Mouse (Mus musculus): Measurements from ENCODE around the gene Zfp933. TPM values are rescaled to one million over a fixed set of nuclear protein-coding genes. Genes with fewer than 3 reads are reported as not detected.

Gene Zfp933
- 8.4 TPM for polyA plus RNA-seq (2014; fragmentation: Illumina TruSeq; extraction: RNeasy Lipid Tissue Mini Kit (QIAGEN cat#74804); ENCODE audit: low read depth, low replicate concordance)

DNA sequence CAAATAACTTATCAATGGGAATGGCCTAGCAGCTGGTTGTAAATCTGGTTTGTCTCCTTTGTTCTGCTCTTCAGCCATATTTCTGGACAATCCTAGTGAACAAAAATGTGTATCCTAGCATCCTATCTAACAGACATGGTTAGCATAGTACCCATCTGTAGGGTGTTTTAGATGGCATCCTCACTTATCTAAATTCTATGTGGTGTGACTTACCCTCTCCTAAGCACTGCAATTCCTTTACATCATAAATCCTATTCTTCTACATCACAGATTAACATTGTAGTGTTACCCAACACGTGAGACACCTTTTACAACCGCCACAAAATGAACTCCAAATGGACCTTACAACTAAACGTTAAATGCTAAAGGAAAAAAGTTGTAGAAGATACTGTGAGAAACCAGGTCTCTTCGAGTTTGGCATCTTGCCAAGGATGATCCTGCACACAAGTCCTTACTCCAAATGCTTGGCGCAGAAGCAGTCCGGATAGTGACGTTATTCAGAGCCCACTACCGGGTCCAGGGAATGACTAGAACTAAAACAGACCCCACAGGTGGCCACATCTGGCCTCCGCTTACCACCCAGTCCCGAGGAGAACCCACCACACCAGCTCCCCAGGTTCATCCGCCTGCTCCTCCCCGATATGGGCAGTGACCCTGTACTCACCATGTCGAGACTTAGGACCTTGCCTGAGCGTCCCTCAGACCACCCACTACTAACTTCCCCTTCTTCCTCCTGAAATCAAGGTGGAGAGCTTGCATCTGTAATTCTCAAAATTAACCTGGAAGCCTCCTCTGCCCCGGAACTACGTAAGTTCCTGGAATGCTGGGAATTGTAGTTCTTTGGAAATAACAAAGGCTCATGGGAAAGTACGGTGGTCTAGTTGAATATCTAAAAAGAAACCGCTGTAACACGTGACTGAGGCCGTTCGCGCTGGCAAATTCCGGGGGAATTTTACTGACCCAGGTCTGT is at the start of gene Zfp933:
TSS of gene Zfp933 (minus strand) at position 753 of the 970 bp plus-strand sequence.

GRCm38 (mm10) chr4:147868450-147869031 is 20.4 kb upstream of the Zfp933 start, which contains the start of the genes Miip and Fv1:
TSS of gene Miip (minus strand) at chr4:147868816.
TSS of gene Fv1 (plus strand) at chr4:147868979.

DNA sequence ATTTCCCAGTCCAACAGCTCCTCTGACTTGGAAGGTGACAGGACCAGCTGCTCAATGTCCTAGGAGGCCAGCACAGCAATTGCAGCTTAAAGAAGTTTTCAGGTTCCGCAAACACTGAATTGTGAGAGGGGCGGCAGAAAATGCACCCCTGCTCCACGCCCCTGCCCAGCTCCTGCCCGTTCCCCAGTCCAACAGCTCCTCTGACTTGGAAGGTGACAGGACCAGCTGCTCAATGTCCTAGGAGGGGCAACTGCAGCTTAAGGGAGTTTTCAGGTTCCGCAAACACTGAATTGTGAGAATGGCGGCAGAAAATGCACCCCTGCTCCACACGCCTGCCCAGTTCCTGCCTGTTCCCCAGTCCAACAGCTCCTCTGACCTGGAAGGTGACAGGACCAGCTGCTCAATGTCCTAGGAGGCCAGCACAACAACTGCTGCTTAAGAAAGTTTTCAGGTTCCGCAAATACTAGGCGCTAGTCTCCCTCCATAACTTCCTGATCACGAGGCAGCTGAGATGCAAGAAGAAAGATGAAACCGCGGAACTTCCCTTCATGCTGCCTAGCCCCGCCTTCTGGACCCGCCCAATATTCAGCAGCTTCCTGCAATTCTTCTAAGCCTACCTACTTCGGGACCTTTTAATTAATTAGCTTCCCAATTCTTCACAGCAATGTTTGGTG is 38.7 kb downstream of the Zfp933 start, which contains the start of gene Zfp984:
TSS of gene Zfp984 (minus strand) at position 497 of the 674 bp plus-strand sequence.

Other genes with a start within 250 kb of the Zfp933 start
- gene Zfp979, start 205.9 kb downstream of the Zfp933 start, polyA plus RNA-seq (2014; fragmentation: Illumina TruSeq; extraction: RNeasy Lipid Tissue Mini Kit (QIAGEN cat#74804); ENCODE audit: low read depth, low replicate concordance), result 5.0 TPM
- gene Zfp534, start 145.8 kb downstream of the Zfp933 start, polyA plus RNA-seq (2014; fragmentation: Illumina TruSeq; extraction: RNeasy Lipid Tissue Mini Kit (QIAGEN cat#74804); ENCODE audit: low read depth, low replicate concordance), result not detected
- gene Zfp984, start 38.6 kb downstream of the Zfp933 start, polyA plus RNA-seq (2014; fragmentation: Illumina TruSeq; extraction: RNeasy Lipid Tissue Mini Kit (QIAGEN cat#74804); ENCODE audit: low read depth, low replicate concordance), result 12.5 TPM
- 29.2 TPM for gene Miip, start 20.4 kb upstream of the Zfp933 start, polyA plus RNA-seq (2014; fragmentation: Illumina TruSeq; extraction: RNeasy Lipid Tissue Mini Kit (QIAGEN cat#74804); ENCODE audit: low read depth, low replicate concordance)
- gene Fv1, start 20.6 kb upstream of the Zfp933 start, polyA plus RNA-seq (2014; fragmentation: Illumina TruSeq; extraction: RNeasy Lipid Tissue Mini Kit (QIAGEN cat#74804); ENCODE audit: low read depth, low replicate concordance), result 5.2 TPM
- 58.7 TPM for gene Mfn2, start 56.3 kb upstream of the Zfp933 start, polyA plus RNA-seq (2014; fragmentation: Illumina TruSeq; extraction: RNeasy Lipid Tissue Mini Kit (QIAGEN cat#74804); ENCODE audit: low read depth, low replicate concordance)
- gene Plod1, start 88.4 kb upstream of the Zfp933 start, polyA plus RNA-seq (2014; fragmentation: Illumina TruSeq; extraction: RNeasy Lipid Tissue Mini Kit (QIAGEN cat#74804); ENCODE audit: low read depth, low replicate concordance), result 41.0 TPM
- 34.5 TPM for gene 2510039O18Rik, start 92.5 kb upstream of the Zfp933 start, polyA plus RNA-seq (2014; fragmentation: Illumina TruSeq; extraction: RNeasy Lipid Tissue Mini Kit (QIAGEN cat#74804); ENCODE audit: low read depth, low replicate concordance)
- gene Nppb, start 137.4 kb upstream of the Zfp933 start, polyA plus RNA-seq (2014; fragmentation: Illumina TruSeq; extraction: RNeasy Lipid Tissue Mini Kit (QIAGEN cat#74804); ENCODE audit: low read depth, low replicate concordance), result not detected
- gene Nppa, start 152.4 kb upstream of the Zfp933 start, polyA plus RNA-seq (2014; fragmentation: Illumina TruSeq; extraction: RNeasy Lipid Tissue Mini Kit (QIAGEN cat#74804); ENCODE audit: low read depth, low replicate concordance), result not detected
- gene Clcn6, start 190.5 kb upstream of the Zfp933 start, polyA plus RNA-seq (2014; fragmentation: Illumina TruSeq; extraction: RNeasy Lipid Tissue Mini Kit (QIAGEN cat#74804); ENCODE audit: low read depth, low replicate concordance), result 10.7 TPM
- gene Mthfr, start 190.7 kb upstream of the Zfp933 start, polyA plus RNA-seq (2014; fragmentation: Illumina TruSeq; extraction: RNeasy Lipid Tissue Mini Kit (QIAGEN cat#74804); ENCODE audit: low read depth, low replicate concordance), result 38.7 TPM
- 29.2 TPM for gene Agtrap, start 239.7 kb upstream of the Zfp933 start, polyA plus RNA-seq (2014; fragmentation: Illumina TruSeq; extraction: RNeasy Lipid Tissue Mini Kit (QIAGEN cat#74804); ENCODE audit: low read depth, low replicate concordance)

Data from adipose tissue, adult 10 weeks (tissue).